Mouse (Mus musculus) forebrain, postnatal 0 days (tissue): ENCODE results near the gene Itih4. TPM values are rescaled to one million over a fixed set of nuclear protein-coding genes. Genes with fewer than 3 reads are reported as not detected.

Experiments
- ATAC-seq: fragments of 200-750 bp; cut with Nextera tagmentation; 2 replicates; pipeline ENCODE4 v1.8.0; 2017; ENCODE audit warnings: mild to moderate bottlenecking, moderate library complexity
- DNase-seq: peaks from one replicate; pipeline ENCODE4 v3.0.0-alpha.2; 2015
- H3K27ac ChIP-seq: fragments of 300-500 bp; sonication (generic); 2 replicates; pipeline ENCODE4 v1.5.1; 2014; ENCODE audit warnings: low read depth, mild to moderate bottlenecking, antibody characterized with exemption, low read length, moderate library complexity, mixed read lengths
- H3K27me3 ChIP-seq: fragments of 300-500 bp; sonication (generic); 2 replicates; pipeline ENCODE4 v1.6.1; 2014; ENCODE audit warnings: mild to moderate bottlenecking, low read length, mixed read lengths; ENCODE audit not compliant: insufficient read depth
- H3K36me3 ChIP-seq: fragments of 300-500 bp; sonication (generic); 2 replicates; pipeline ENCODE4 v1.6.1; 2014; ENCODE audit warnings: mild to moderate bottlenecking, moderate library complexity; ENCODE audit not compliant: insufficient read depth
- H3K4me1 ChIP-seq: fragments of 300-500 bp; sonication (generic); 2 replicates; pipeline ENCODE4 v1.6.1; 2014; ENCODE audit warnings: antibody characterized with exemption; ENCODE audit not compliant: insufficient read depth
- H3K4me2 ChIP-seq: fragments of 300-500 bp; sonication (generic); 2 replicates; pipeline ENCODE4 v1.6.1; 2014; ENCODE audit warnings: low read depth, mild to moderate bottlenecking, moderate library complexity
- H3K4me3 ChIP-seq: fragments of 300-500 bp; sonication (generic); 2 replicates; pipeline ENCODE4 v1.5.1; 2014; ENCODE audit warnings: low read depth, low read length, mixed read lengths
- H3K9ac ChIP-seq: fragments of 300-500 bp; sonication (generic); 2 replicates; pipeline ENCODE4 v1.6.1; 2014; ENCODE audit warnings: mild to moderate bottlenecking
- H3K9me3 ChIP-seq: fragments of 300-500 bp; sonication (generic); 2 replicates; pipeline ENCODE4 v1.6.1; 2016; ENCODE audit warnings: low read length
- CTCF ChIP-seq: sonication (generic); IDR thresholded peaks from 2 replicates; pipeline ENCODE4 v1.5.1; 2016; ENCODE audit warnings: antibody characterized with exemption, control low read depth, low read depth
- WGBS: fragments of 180-500 bp; shearing (Covaris S2); extraction: QIAGEN DNeasy Blood & Tissue Kit; methylation state at CpG from one replicate; pipeline ENCODE4 v1.1.7; 2014; 5-methylcytosine and 5-hydroxymethylcytosine counted together
- polyA plus RNA-seq: library from polyadenylated mRNA; unstranded; fragments of >200 nt; fragmentation: Nextera tagmentation; extraction: Ambion mirVana; gene quantifications from 2 replicates; pipeline ENCODE4 v1.2.1, GENCODE M21; 2015
- total RNA-seq: library from RNA; depleted of rRNA; stranded (reverse); fragments of >200 nt; gene quantifications from 2 replicates; pipeline ENCODE4 v1.2.3, GENCODE M21; 2014

The Itih4 gene
- total and polyA plus RNA-seq, 2 experiments from 2014 or later, result 0.15 TPM; not detected in 1

DNA sequence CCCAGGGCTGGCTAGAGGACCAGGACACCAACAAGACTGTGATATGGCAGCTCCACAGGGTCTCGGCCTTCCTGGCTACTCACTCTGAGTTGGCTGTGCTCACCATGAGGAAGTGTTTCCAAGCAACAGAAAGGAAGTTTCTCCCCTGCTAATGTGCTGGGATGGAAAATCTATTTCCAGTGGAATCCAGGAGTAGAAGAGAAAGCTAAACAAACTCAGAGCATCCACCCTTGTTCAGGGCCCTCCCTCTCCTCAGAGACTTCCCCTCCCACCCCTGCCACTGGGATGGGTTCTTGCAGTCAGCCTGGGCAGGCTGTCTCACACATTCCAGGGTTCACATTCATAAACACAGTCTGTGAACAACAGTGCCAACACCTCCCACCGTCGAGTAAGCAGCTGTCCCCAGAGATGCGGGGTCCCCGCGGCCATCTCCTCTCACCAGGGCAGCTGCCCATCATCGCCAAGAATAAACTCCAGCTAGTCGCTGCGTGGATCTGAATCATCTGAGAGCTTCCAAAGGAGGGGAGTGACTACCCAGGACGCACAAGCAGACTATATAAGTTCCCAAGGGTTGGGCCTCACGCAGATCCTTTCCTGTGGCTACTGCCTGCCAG, 7.2 kb upstream of the Itih4 start, which contains the start of gene Mustn1:
Gene Mustn1 (plus strand): TSS at position 243 of the 614 bp plus-strand sequence.
- H3K9ac ChIP-seq, result no peak within 1 kb of the TSS
- no peak within 1 kb of the TSS for H3K4me3 ChIP-seq
- no peaks in the 10 kb centered on the region for H3K4me1 ChIP-seq
- DNase-seq (peak; percentile 7), ATAC-seq (peak; percentile 69)
- no peaks in the 10 kb centered on the region for H3K9me3 ChIP-seq
- TF ChIP-seq CTCF, result no peak
- H3K4me2 ChIP-seq, result no peak within 1 kb of the TSS
- H3K27ac ChIP-seq, result no peak within 1 kb of the TSS
- 58% methylated on average over 11 of the region's 11 CpGs for WGBS
- H3K36me3 ChIP-seq, result peaks cover 23% of the 10 kb centered on the region
- no peaks in the 10 kb centered on the region for H3K27me3 ChIP-seq

DNA sequence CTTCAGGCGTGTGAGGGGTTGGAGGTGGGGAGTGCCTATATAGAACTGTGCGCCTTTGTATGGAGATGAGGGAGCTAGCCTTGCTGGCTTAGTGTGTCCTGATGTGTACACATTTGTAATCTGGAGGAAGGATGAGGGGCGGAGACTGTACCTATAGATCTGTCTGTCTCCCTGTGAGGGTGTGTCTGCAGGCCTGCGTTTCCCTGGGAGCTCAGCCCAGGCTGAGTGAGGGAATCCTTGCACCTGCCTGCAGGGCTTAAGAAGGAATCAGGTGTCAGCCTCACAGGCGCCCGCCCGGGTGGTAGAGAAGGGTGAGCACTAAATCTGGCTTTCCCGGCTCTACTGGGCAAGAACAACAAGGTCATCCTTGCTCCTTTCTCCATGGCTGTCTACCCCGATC, 6.5 kb upstream of the Itih4 start:
- H3K36me3 ChIP-seq, result peaks cover 17% of the 10 kb centered on the region
- ATAC-seq (peak; percentile 5; the same call in 1 of the 2 replicates), DNase-seq (no peak)
- no peak overlapping the region for H3K4me2 ChIP-seq
- 64% methylated on average over 9 of the region's 9 CpGs for WGBS
- TF ChIP-seq CTCF, result no peak
- H3K4me3 ChIP-seq, result no peak overlapping the region
- H3K4me1 ChIP-seq, result no peaks in the 10 kb centered on the region
- H3K27me3 ChIP-seq, result no peaks in the 10 kb centered on the region
- no peaks in the 10 kb centered on the region for H3K9me3 ChIP-seq
- H3K27ac ChIP-seq, result no peak overlapping the region
- no peak overlapping the region for H3K9ac ChIP-seq

DNA sequence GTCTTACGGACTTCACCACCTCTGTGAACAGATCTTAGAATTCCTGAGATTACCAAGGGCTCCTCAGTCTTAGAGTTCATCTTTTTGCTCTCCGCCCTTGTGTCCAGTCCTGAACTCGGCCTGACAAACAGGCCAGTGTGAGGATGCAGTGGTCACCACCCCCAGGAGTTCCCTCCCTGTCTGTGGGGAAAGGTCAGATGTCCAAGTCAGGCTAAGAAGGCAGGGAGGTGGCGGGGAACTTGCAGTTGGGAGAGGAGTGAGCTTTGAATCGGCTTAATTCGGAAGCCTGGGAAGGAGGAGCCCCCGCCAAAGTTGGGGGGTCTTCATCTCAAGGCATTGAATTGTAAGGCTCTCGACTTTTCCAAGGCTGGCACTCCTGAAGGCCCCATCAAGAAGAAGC, 6.0 kb upstream of the Itih4 start:
- no peaks in the 10 kb centered on the region for H3K27me3 ChIP-seq
- peaks cover 14% of the 10 kb centered on the region for H3K36me3 ChIP-seq
- no peaks in the 10 kb centered on the region for H3K4me1 ChIP-seq
- no peak for TF ChIP-seq CTCF
- WGBS, result 75% methylated on average over 8 of the region's 8 CpGs
- DNase-seq (no peak), ATAC-seq (no peak)
- H3K9me3 ChIP-seq, result no peaks in the 10 kb centered on the region
- H3K9ac ChIP-seq, result no peak overlapping the region
- H3K4me2 ChIP-seq, result no peak overlapping the region
- H3K4me3 ChIP-seq, result no peak overlapping the region
- H3K27ac ChIP-seq, result no peak overlapping the region

DNA sequence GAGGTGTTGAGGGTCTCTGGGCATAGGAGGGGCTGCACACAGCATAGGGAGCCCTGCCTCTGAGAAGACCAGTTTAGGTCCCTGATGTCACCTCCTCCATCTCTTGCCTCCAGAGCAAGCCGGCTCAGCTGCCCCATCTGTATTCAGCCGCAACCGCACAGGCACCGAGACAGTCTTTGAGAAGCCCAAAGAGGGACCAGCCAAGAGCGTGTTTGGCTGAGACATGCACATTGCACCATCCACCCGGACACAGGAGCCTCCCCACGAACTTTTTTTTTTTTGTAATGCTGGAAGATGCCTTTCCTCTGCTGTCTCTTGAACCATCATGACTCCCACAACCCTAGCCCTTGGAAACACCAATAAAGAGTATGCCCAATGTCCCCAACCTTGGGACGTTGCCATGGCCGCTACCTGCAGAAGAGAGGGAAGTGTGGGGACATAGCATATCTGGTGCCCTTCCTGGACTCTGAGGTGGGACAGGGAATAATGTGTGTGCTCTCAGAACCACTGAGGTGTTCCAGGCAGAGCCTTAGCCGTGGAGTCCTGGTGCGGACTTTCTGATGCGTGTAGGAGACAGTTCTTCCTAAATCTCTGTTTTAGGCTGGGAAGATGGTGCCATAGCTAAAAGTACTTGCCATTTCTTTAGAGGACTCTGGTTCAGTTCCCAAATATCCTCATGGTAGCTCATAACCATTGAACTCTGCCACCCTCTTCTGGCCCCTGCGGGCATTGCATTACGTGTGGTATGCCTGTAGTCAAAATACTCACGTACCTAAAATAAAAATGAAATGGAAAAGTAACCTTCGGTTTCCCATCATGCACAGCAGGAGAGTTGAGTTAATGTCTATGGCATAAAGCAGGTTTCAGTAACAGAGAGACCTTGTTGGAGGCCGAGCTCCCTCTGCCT, 5.2 kb upstream of the Itih4 start:
- ATAC-seq (no peak), DNase-seq (peak; percentile 30)
- H3K4me2 ChIP-seq, result no peak overlapping the region
- 85% methylated on average over 17 of the region's 17 CpGs for WGBS
- H3K9me3 ChIP-seq, result no peaks in the 10 kb centered on the region
- no peak overlapping the region for H3K4me3 ChIP-seq
- TF ChIP-seq CTCF, result peak; percentile 58
- no peak overlapping the region for H3K9ac ChIP-seq
- H3K27me3 ChIP-seq, result no peaks in the 10 kb centered on the region
- no peaks in the 10 kb centered on the region for H3K4me1 ChIP-seq
- H3K27ac ChIP-seq, result no peak overlapping the region
- H3K36me3 ChIP-seq, result peaks cover 6% of the 10 kb centered on the region

DNA sequence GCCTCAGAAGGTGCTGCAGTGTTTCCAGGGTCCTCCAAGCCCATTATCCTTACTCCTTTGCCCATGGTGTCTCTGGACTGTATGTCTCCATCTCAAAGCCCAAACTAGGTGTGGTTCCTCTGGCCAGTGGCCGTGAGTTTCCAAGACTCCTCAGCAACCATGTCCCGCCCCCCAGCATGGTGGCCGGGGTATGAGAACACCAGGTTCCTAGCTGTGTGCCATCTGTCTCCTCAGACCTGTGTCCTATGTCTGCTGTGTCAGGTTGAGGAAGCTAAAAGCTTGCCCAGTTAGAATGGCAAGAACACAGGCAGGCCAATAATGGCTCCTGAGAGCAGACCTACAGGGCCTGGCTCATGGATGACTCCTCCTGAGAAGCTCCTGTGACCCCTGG, 4.6 kb upstream of the Itih4 start:
- Histone ChIP-seq H3K4me3 (no peak overlapping the region), H3K4me1 (no peaks in the 10 kb centered on the region), H3K27ac (no peak overlapping the region), H3K27me3 (no peaks in the 10 kb centered on the region), H3K9me3 (no peaks in the 10 kb centered on the region), H3K9ac (no peak overlapping the region), H3K4me2 (no peak overlapping the region), H3K36me3 (peaks cover 4% of the 10 kb centered on the region; the same call in 1 of the 2 replicates)
- ATAC-seq (no peak), DNase-seq (no peak)
- TF ChIP-seq CTCF, result no peak
- 91% methylated on average over 3 of the region's 3 CpGs for WGBS

DNA sequence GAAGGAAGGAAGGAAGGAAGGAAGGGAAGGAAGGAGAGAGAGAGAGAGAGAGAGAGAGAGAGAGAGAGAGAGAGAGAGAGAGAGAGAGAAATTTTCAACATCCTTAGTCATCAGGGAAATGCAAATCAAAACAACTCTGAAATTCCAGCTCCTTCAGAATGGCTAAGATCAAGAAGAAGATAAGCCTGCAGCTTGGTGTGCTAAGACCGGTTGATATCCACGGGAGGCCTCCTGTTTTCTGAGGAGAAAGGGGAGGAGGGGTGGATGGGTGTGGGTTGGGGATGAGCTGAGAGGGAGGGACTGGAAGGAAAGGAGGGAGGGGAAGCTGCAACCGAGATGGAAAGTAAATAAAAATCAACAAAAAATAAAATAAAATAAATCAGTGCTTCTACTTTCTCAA, 978 bp upstream of the Itih4 start:
- no peak for DNase-seq
- Histone ChIP-seq H3K9me3 (no peaks in the 10 kb centered on the region), H3K27ac (no peak overlapping the region), H3K36me3 (no peaks in the 10 kb centered on the region), H3K4me2 (no peak overlapping the region), H3K4me3 (no peak overlapping the region), H3K27me3 (no peaks in the 10 kb centered on the region), H3K9ac (no peak overlapping the region), H3K4me1 (no peaks in the 10 kb centered on the region)
- TF ChIP-seq CTCF, result no peak
- WGBS, result 23% methylated on average over 3 of the region's 3 CpGs
- no peak for ATAC-seq

DNA sequence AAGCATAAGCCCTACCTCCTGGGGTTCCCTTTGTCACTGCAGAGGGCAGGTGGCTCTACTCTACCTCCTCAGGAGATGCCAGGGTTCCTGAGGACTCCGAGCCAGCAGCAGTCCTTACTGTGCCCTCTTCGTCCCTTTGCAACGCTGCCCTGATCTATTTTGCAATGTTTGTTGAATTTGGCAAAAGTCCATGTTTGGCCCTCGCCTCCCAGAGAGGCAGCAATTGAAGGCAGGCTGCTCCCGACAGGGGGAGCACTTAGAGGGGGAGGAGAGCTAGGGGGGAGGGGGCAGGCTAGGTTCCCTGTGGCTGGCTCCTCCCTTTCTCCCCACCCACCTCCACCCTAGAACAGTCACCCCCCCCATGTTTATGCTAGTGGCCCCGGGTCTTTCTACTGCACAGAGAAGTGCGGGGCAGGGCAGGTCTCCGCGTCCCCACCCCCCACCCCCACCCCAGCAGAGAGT, 2.0 kb downstream of the Itih4 start:
- Histone ChIP-seq H3K27ac (no peak overlapping the region), H3K9me3 (no peaks in the 10 kb centered on the region), H3K36me3 (no peaks in the 10 kb centered on the region), H3K27me3 (no peaks in the 10 kb centered on the region), H3K9ac (no peak overlapping the region), H3K4me1 (no peaks in the 10 kb centered on the region), H3K4me2 (no peak overlapping the region), H3K4me3 (no peak overlapping the region)
- DNase-seq (peak; percentile 8), ATAC-seq (peak; percentile 32; the same call in 1 of the 2 replicates)
- TF ChIP-seq CTCF, result peak; percentile 29; the same call in 1 of the 2 replicates
- 21% methylated on average over 9 of the region's 9 CpGs for WGBS
